Mouse (Mus musculus): ENCODE data around the gene Ccdc189.

Gene Ccdc189

GRCm38 (mm10) chr7:127592575-127592974 is 4.2 kb upstream of the Ccdc189 start:
- no peak for DNase-seq (ENCODE audit: inconsistent age in 2 of 2, low spot score in 1 of 2)

- DNase-seq (ENCODE audit: inconsistent age in 2 of 2, low spot score in 1 of 2): no peak
These were observed 2.7 kb upstream of the Ccdc189 start for GRCm38 (mm10) chr7:127591108-127591507.

GRCm38 (mm10) chr7:127589637-127590036 is 1.2 kb upstream of the Ccdc189 start:
- DNase-seq (ENCODE audit: inconsistent age in 2 of 2, low spot score in 1 of 2): no peak

GRCm38 (mm10) chr7:127588901-127589300 is 506 bp upstream of the Ccdc189 start:
- no peak for DNase-seq (ENCODE audit: inconsistent age in 2 of 2, low spot score in 1 of 2)

- no peak for DNase-seq (ENCODE audit: inconsistent age in 2 of 2, low spot score in 1 of 2)
These were observed 1.2 kb downstream of the Ccdc189 start for GRCm38 (mm10) chr7:127587196-127587595.

- DNase-seq (ENCODE audit: inconsistent age in 2 of 2, low spot score in 1 of 2): no peak
These were observed 2.2 kb downstream of the Ccdc189 start for GRCm38 (mm10) chr7:127586149-127586548.

- no peak for DNase-seq (ENCODE audit: inconsistent age in 2 of 2, low spot score in 1 of 2)
These were observed 3.4 kb downstream of the Ccdc189 start for GRCm38 (mm10) chr7:127585031-127585430.

GRCm38 (mm10) chr7:127583260-127583659 is 5.1 kb downstream of the Ccdc189 start:
- no peak for DNase-seq (ENCODE audit: inconsistent age in 2 of 2, low spot score in 1 of 2)

GRCm38 (mm10) chr7:127574115-127574514 is 14.3 kb downstream of the Ccdc189 start:
- no peak for DNase-seq (ENCODE audit: inconsistent age in 2 of 2, low spot score in 1 of 2)

- peak; percentile 37 to 71 for DNase-seq (ENCODE audit: inconsistent age in 2 of 2, low spot score in 1 of 2)
These were observed 14.8 kb downstream of the Ccdc189 start for GRCm38 (mm10) chr7:127573503-127574008.

GRCm38 (mm10) chr7:127572895-127573471 is 15.4 kb downstream of the Ccdc189 start, which contains the start of gene Phkg2:
Phkg2 (plus strand) TSS chr7:127573340.
- DNase-seq (ENCODE audit: inconsistent age in 2 of 2, low spot score in 1 of 2): peak; percentile 94 to 98

GRCm38 (mm10) chr7:127564381-127565150 is 23.8 kb downstream of the Ccdc189 start:
- DNase-seq (ENCODE audit: inconsistent age in 2 of 2, low spot score in 1 of 2): peak; percentile 59 to 82

GRCm38 (mm10) chr7:127561340-127561858 is 27.0 kb downstream of the Ccdc189 start, which contains the start of gene Tmem265:
Tmem265 (plus strand) TSS chr7:127561390.
- no peak for DNase-seq (ENCODE audit: inconsistent age in 2 of 2, low spot score in 1 of 2)

- no peak for DNase-seq (ENCODE audit: inconsistent age in 2 of 2, low spot score in 1 of 2)
These were observed 27.8 kb downstream of the Ccdc189 start for GRCm38 (mm10) chr7:127560580-127560979.

- no peak for DNase-seq (ENCODE audit: inconsistent age in 2 of 2, low spot score in 1 of 2)
These were observed 36.8 kb downstream of the Ccdc189 start for GRCm38 (mm10) chr7:127551558-127551957.

- peak in 1 of 2 experiments; percentile 60 for DNase-seq (ENCODE audit: inconsistent age in 2 of 2, low spot score in 1 of 2)
These were observed 39.1 kb downstream of the Ccdc189 start for GRCm38 (mm10) chr7:127549116-127549835.

GRCm38 (mm10) chr7:127541671-127542070 is 46.7 kb downstream of the Ccdc189 start:
- DNase-seq (ENCODE audit: inconsistent age in 2 of 2, low spot score in 1 of 2): no peak
